Mouse (Mus musculus): Measurements from ENCODE around the gene Olfr1449. TPM values are rescaled to one million over a fixed set of nuclear protein-coding genes. Genes with fewer than 3 reads are reported as not detected.
"Not testable (repeated sequence)": the region's sequence is repeated elsewhere in the genome, so short reads cannot be mapped to it uniquely, and the experiment has no call there.

Olfr1449 gene
- polyA plus RNA-seq (2012; rRNA removed) = not detected in 2 replicates

DNA sequence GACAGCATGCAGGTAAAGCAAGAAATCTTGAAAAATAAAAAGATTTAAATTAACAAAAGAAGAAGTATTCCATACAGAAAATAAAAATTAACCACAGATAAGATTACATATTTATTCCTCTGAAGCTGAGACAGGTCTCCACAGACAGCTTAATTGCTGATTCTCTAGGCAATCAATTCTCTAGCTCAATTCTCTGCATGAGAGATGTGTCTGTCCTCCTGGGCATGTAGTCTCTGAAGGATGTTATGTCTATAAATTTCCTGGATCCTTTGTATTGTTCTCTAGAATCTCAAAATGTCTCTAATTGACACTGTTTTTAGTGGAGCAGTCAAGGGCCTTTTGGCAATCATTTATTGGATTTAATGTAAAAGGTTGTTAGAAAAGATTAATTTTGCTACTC lies at the start of gene Olfr1449:
Gene Olfr1449, plus strand, starts transcription at position 301 of the 400 bp plus-strand sequence.
- DNase-seq (ENCODE audit: extremely low spot score in 1 of 2, low spot score in 1 of 2) = no peak

DNA sequence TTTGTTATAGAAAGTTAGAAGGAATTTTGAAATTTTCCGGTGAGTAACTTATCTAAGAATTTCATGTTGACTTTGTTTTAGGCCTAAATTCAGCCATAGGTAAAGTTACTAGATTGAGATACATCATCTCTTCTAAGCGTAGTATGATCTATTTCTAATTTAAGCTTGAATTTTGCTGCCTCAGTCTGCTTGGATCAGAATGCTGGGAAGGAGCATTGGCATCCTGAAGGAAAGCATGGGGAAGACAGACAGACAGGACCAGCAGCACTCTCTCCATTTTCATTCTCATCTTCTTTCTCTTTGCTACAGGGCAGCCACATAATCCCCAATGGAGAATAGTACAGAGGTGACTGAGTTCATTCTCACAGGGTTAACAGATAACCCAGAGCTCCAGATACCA lies 47.1 kb upstream of the Olfr1449 start, which contains the start of gene Olfr1445:
Gene Olfr1445, plus strand, starts transcription at position 301 of the 400 bp plus-strand sequence.
- DNase-seq (ENCODE audit: extremely low spot score in 1 of 2, low spot score in 1 of 2) = no peak

DNA sequence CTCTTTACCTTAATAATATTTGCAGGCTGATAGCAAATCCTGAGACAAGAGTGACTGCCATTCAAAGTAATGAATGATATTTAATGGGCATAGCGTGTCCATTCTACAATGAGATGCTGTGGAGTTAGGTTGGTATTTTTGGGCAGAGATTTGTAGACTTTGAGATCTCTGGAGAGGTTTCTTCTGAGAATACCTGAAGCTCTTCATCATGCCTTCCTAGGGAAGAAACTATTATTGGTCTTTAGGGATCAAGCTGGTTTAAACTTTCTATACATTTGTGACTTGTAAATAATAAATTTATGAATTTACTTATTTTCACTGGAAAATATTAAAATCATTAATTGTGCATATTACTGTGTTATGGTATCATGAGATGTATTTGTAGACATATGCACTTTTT lies 37.2 kb upstream of the Olfr1449 start, which contains the start of gene Olfr1446:
Gene Olfr1446, minus strand, starts transcription at position 101 of the 400 bp plus-strand sequence.
- no peak for DNase-seq (ENCODE audit: extremely low spot score in 1 of 2, low spot score in 1 of 2)

DNA sequence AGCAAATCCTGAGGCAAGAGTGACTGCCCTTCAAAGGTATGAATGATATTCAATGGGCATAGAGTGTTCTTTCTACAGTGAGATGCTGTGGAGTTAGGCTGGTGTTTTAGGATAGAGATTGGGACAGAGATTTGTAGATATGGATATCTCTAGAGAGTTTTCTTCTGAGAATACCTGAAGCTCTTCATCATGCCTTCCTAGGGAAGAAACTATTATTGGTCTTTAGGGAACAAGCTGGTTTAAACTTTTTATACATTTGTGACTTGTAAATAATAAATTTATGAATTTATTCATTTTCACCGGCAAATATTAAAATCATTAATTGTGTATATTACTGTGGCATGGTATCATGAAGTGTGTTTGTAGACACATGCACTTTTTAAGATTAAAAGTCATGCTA lies 27.0 kb upstream of the Olfr1449 start, which contains the start of gene Olfr1447:
Gene Olfr1447, minus strand, starts transcription at position 101 of the 400 bp plus-strand sequence.
- no peak for DNase-seq (ENCODE audit: extremely low spot score in 1 of 2, low spot score in 1 of 2)

DNA sequence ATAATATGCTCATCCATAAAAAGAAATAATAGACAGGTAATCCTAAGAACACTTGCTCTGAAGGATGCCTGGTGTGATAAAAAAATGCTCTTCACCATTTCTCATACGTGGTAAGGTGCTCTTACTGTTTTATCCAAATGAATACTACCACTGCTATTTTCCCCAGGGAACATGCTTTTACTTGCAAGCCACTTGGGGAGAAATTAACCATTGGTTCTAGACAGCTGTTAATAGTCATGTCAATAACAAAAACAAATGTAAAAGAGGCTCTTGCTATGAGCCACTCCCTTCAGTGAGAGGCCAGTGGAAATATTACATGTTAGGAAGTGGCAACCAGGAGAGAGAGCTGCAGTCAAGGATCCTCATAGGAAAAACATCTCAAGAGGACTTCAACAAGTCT lies 6.3 kb upstream of the Olfr1449 start, which contains the start of gene Olfr1448:
Gene Olfr1448, minus strand, starts transcription at position 101 of the 400 bp plus-strand sequence.
- no peak for DNase-seq (ENCODE audit: extremely low spot score in 1 of 2, low spot score in 1 of 2)

DNA sequence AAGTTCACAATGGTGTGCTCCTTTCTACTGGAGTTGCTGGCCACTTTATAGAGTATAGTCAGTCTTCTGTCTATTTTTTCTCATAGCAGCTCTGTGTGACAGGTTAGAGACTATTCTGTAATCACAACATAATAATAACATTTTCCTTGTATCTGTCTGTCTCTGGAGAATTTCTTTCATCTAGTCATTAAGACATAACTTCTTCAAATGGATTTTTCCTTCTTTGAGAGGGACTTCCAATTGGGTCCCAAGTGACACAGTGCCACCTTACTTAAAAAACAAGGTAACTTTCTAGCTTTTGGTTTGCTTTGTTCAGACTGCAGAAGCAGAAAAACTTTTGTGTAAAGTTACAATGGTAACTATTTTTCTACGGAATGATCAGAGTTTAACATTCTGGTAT lies 19.3 kb downstream of the Olfr1449 start, which contains the start of gene Olfr1450:
Gene Olfr1450, plus strand, starts transcription at position 301 of the 400 bp plus-strand sequence.
- no peak for DNase-seq (ENCODE audit: extremely low spot score in 1 of 2, low spot score in 1 of 2)

DNA sequence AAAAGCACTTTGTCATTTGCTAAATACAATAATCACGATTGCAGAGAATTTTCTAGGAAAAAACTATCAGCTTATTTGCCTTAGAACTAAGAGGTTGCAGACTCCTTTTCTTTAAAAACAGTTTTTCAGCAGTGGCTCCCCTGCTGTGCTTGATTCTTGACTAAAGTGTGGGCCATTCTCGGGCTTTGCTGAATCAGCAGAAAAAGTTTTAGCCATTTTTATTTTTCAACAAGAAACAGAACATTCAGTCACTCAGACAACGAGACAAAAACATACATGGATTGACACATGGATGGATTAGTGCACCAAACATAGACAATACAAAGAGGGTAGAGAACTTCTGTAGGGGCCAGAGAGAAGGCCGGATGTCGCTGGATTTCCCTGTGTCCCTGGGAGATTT lies 39.4 kb downstream of the Olfr1449 start:
- DNase-seq (ENCODE audit: extremely low spot score in 1 of 2, low spot score in 1 of 2) = not testable (repeated sequence)

Other genes starting within 250 kb of the Olfr1449 start
- not detected in 2 replicates for gene Keg1, start 235.1 kb upstream of the Olfr1449 start, polyA plus RNA-seq (2012; rRNA removed)
- 3.3 and 3.9 TPM in 2 replicates for gene Cntf, start 165.2 kb upstream of the Olfr1449 start, polyA plus RNA-seq (2012; rRNA removed)
- 46.6 and 50.8 TPM in 2 replicates for gene Zfp91, start 134.7 kb upstream of the Olfr1449 start, polyA plus RNA-seq (2012; rRNA removed)
- 1.8 and 2.5 TPM in 2 replicates for gene Lpxn, start 134.6 kb upstream of the Olfr1449 start, polyA plus RNA-seq (2012; rRNA removed)
- not detected in 2 replicates for gene Gm5244, start 84.2 kb upstream of the Olfr1449 start, polyA plus RNA-seq (2012; rRNA removed)
- not detected in 2 replicates for gene Olfr1444, start 73.6 kb upstream of the Olfr1449 start, polyA plus RNA-seq (2012; rRNA removed)
- not detected in 2 replicates for gene Olfr1445, start 47.0 kb upstream of the Olfr1449 start, polyA plus RNA-seq (2012; rRNA removed)
- not detected in 2 replicates for gene Olfr1446, start 37.3 kb upstream of the Olfr1449 start, polyA plus RNA-seq (2012; rRNA removed)
- 0.06 TPM in 1 of 2 replicates, not detected in the other for gene Olfr1447, start 27.1 kb upstream of the Olfr1449 start, polyA plus RNA-seq (2012; rRNA removed)
- gene Olfr1448, start 6.4 kb upstream of the Olfr1449 start, polyA plus RNA-seq (2012; rRNA removed) = 0.04 TPM in 1 of 2 replicates, not detected in the other
- gene Olfr1450, start 19.4 kb downstream of the Olfr1449 start, polyA plus RNA-seq (2012; rRNA removed) = not detected in 2 replicates
- gene Olfr1451, start 64.2 kb downstream of the Olfr1449 start, polyA plus RNA-seq (2012; rRNA removed) = not detected in 2 replicates
- gene Olfr1453, start 97.5 kb downstream of the Olfr1449 start, polyA plus RNA-seq (2012; rRNA removed) = not detected in 2 replicates
- not detected in 2 replicates for gene Olfr1454, start 129.8 kb downstream of the Olfr1449 start, polyA plus RNA-seq (2012; rRNA removed)
- not detected in 2 replicates for gene Olfr1457, start 167.1 kb downstream of the Olfr1449 start, polyA plus RNA-seq (2012; rRNA removed)
- not detected in 2 replicates for gene Olfr1458, start 175.9 kb downstream of the Olfr1449 start, polyA plus RNA-seq (2012; rRNA removed)
- gene Olfr1459, start 218.7 kb downstream of the Olfr1449 start, polyA plus RNA-seq (2012; rRNA removed) = 0.02 TPM in 1 of 2 replicates, not detected in the other
- gene Olfr1461, start 232.2 kb downstream of the Olfr1449 start, polyA plus RNA-seq (2012; rRNA removed) = not detected in 2 replicates